Mouse (Mus musculus) kidney, adult 11 months (tissue): ENCODE results near the gene Olfr801.

Experiments used
- DNase-seq: peaks from one replicate; pipeline ENCODE4 v3.0.0; 2022

Olfr801 gene

DNA sequence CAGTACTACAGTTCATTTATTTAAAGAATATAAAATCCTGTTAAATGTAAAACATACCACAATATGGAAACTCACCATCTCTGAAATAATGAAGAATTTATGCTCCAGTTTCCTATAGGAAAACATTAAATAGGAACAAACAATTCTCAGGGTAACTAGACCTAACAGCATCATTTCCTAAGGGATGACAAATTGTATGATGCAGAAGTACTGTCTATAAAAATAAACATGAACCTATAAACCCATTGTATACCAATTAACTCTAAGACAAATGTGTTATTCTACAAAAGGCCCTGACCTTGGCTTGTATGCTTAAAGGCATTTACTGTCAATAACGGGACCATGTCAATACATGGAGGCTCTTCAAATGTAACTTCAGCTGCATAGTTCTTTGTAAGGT, at the start of gene Olfr801:
TSS of gene Olfr801 (minus strand) at position 101 of the 400 bp plus-strand sequence.
- no peak for DNase-seq

DNA sequence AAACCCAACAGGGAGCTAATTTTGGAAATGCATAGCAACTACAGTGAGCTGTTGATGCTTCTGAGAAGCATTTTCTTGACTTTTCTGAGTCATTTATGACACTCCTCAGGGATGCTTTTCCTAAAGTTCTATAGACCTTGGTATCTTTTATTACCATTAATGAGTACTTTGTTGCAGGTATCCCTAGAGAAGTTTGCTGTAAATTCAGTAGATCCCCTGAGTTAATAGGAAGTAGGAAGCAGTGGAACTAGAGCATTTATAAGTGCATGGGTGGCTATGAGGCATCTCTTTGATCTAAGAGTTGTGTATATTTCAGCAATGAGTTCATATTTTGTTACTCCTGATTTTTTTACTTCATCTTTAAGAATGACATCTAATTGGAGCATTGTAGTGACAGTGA, 29.2 kb upstream of the Olfr801 start, which contains the start of gene Olfr804:
TSS of gene Olfr804 (plus strand) at position 301 of the 400 bp plus-strand sequence.
- no peak for DNase-seq

DNA sequence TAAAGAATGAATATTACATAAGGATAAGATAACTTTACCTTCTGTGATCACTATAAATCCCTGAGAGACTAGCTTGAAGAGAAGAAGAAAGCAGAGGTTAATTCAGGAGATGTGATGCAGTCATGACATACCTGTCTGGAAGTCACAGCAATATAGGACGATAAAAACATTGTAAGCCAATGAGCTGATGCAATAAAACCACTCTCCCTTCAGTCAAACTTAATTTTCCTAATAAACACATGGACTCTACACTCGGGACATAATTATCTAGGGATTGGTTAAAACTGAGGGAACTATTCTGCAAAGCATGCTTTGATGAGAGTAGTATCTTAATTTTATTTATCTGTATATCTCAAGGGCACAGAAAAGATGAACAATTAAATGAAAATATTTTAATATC, 20.5 kb upstream of the Olfr801 start, which contains the start of gene Olfr803:
TSS of gene Olfr803 (minus strand) at position 101 of the 400 bp plus-strand sequence.
- DNase-seq: no peak

DNA sequence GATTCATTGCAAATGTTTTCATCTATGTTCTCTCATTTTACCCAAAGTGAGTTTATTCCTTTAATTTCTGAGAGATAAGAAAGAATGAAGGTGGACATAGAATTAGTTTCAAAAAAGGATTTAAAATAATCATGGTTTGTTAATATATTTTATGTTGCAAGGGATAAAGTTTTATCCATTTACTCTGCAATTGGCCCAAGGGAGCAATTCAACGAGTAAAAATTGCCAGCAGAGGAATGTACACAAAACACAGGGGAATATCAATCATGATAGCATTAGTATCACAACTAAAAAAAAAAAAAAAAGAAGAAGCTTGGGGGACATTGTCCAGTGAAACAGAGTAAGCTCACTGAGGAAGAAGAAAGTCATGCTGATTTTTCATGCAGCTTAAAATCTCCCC, 14.4 kb upstream of the Olfr801 start, which contains the start of gene Olfr802:
TSS of gene Olfr802 (minus strand) at position 101 of the 400 bp plus-strand sequence.
- no peak for DNase-seq

DNA sequence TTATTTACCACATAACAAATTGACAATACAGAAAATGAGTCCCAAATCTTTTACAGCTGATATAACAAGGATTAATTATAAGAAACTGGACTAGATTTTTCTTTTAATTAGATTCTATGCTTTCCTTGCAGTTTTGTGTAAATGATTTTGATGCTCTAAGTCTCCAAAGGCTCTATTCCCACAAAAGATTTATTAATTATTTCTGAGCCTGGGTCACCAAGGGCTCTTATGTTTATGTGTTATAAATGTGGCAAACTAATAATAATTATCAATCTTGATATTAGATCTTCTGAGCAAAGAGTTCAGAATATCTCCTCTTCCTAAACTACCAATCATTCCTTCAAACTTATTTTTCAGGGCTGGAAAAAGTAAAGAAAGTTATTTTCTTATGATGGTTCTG, 16.3 kb downstream of the Olfr801 start, which contains the start of gene Olfr800:
TSS of gene Olfr800 (plus strand) at position 301 of the 400 bp plus-strand sequence.
- no peak for DNase-seq

DNA sequence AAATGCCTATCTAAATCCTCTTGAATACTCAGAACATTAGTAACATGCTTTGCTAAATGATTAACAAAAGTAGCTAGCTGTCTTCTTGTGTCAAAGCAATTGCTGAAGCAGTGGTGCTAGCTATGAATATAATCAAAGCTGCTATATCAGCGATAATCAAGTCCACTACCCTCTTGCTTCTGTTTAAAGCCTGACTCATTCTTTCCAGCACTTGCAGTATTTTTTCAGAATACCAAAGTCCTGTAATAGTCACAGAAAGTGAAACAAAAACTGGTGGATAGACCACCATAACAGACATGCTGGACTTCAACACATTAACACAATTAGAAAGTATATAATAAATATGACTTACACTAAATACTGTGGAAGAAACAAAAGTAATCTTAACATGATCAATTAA, 21.9 kb downstream of the Olfr801 start:
- no peak for DNase-seq

DNA sequence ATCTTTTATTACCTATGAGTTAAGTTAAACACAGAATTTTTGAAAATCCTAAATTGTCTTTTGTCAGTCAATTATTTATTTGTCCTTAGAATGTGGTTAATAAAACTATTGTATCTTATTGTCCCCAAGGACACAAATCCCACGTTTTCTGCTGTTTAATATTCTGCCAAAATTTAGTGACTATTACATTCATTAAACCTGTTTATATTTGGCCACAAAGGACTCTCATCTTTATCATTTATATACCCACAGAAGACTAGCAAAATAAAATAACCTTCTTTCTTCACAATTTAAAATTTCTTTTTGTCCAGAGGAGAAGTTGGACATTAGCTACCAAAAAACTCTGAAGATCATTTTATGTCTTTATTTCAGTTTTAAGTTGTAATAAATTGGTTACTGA, 36.5 kb downstream of the Olfr801 start, which contains the start of gene Olfr799:
TSS of gene Olfr799 (plus strand) at position 301 of the 400 bp plus-strand sequence.
- no peak for DNase-seq

DNA sequence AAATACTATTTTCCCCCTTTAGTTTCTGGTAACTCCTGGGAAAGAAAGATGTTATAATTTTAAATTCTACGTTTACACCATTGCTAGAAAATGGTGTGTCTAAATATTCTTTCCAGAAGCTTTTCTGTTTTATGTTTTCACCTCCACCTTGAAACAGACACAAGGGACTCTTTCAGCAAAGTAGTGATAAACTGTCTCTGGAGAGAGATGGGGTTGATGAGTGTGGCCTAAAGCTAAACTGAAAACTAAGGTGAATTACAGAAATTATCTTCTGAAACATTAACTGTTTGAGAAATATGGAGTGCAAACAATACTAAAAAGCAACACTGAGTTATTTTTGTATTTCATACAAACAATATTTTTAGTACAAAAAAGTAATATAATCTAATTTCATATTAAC, 45.8 kb downstream of the Olfr801 start, which contains the start of gene Olfr798:
TSS of gene Olfr798 (minus strand) at position 101 of the 400 bp plus-strand sequence.
- no peak for DNase-seq

DNA sequence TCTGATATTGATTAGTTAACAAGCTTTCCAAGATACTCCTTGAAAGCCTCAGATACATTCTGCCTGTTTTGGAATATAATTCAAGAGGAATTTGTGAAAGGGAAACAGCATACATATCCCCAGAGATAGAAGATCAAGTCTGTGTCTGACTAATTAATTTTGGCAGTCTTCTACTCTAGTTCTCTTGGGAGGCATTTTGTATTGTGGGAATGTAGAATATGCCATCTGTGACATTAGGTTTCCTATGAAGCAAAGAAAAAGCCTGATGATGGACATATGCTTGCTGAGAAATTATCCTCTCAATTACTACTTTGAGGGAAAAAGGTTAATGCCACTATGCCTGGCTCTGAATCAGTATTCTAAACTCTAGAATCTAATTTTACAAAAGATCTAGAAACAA, 50.4 kb downstream of the Olfr801 start:
- no peak for DNase-seq

DNA sequence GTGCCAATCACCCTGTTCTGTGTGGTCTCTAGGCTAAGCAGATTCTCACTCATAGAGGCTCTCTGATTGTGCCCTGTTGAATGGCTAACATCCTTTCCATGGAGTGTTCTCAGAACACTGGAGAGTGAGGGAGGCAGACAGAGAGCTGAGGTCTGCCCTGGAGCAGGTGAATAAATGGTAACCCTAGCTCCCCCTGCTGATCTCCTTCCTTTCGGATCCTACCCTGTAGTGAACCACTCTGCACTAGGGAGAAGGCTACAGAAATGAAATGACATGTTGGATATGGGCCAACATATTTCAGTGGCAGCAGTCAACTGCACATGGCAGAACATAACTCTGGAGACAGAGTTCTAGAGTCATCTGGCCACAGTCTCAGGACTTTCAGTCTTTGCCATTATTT, 51.9 kb downstream of the Olfr801 start:
- no peak for DNase-seq
